Mouse (Mus musculus): ENCODE results near the gene Lmx1a. TPM values are rescaled to one million over a fixed set of nuclear protein-coding genes. Genes with fewer than 3 reads are reported as not detected.

Lmx1a gene
- polyA plus RNA-seq, 1 experiment from 2014 or later: 2.3 TPM

DNA sequence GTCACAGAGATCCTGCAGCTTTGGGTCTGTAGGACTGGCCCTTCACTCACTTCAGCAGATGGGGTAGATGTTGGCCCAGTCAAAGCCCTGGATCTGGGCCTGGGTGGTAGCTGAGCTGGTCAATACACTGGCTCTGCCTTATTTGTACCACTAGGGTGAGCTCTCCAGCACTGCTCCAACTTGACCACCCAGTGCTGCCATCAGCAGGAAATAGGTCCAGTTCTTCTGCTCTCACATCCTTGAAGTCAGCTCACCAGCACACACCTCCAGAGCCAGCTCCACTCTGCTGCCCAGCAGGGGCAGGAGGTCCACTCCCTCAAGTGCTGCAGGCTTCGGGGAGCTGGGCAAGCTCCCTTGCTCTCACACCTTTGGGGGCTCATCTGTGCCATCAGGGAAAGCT, 183.0 kb downstream of the Lmx1a start:
- Histone ChIP-seq H3K9me3 (no peaks in the 10 kb centered on the region), H3K4me3 (no peak overlapping the region), H3K9ac (no peak overlapping the region), H3K27ac (no peak overlapping the region), H3K4me2 (replicated peaks) (no peak overlapping the region), H3K36me3 (no peaks in the 10 kb centered on the region), H3K27me3 (replicated peaks) (no peaks in the 10 kb centered on the region; the same call in 1 of the 2 replicates), H3K4me1 (no peaks in the 10 kb centered on the region)
- no peak for ATAC-seq (ENCODE audit: low FRiP score, low read depth)
- WGBS: 83% methylated on average over 1 of the region's 1 CpGs

DNA sequence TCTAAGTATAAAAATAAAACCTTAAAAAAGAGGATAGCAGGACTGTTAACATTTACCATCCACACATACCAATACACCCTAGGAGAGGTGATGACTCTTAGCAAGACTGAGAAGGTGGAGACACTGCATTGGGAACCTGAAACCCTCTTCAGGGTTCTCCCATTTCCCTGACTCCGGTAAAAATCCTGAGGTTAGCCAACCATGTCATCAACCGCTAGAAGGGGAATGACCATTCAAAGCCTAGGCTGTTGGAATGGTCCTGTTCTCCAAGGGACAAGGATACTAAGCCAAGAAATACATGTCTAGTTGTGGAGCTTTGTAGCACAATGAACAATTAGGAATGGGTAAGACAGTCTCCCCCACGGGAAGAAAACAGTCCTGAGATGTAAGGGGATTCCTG, 185.1 kb downstream of the Lmx1a start:
- no peak for ATAC-seq (ENCODE audit: low FRiP score, low read depth)

DNA sequence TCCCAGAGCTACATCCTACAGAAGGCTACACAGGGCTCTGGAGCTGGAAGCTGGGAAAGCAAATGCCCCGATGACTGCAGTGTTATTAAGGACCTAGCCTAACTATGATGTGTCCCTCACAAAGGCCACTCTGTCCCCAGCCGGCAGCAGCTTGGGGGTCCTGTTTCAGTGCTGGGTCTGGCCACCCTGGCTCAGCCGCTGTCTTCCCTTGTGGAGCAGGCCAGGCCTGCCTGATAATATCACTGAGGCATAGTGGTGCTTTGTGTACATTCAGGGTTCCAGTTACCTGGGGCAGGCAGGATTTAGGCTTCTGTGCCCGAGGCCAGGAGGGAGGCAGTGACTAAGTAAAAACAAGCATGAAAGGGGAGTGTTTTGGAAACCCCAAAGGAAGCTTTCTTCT, 188.9 kb downstream of the Lmx1a start:
- no peak overlapping the region for H3K27ac ChIP-seq
- H3K4me3 ChIP-seq: no peak overlapping the region
- no peak overlapping the region for H3K4me2 ChIP-seq (replicated peaks)
- H3K9me3 ChIP-seq: no peaks in the 10 kb centered on the region
- H3K36me3 ChIP-seq: no peaks in the 10 kb centered on the region
- H3K4me1 ChIP-seq: no peaks in the 10 kb centered on the region
- no peak overlapping the region for H3K9ac ChIP-seq
- no peaks in the 10 kb centered on the region; the same call in 1 of the 2 replicates for H3K27me3 ChIP-seq (replicated peaks)
- WGBS: 75% methylated on average over 4 of the region's 4 CpGs
- ATAC-seq (ENCODE audit: low FRiP score, low read depth): no peak

More for the DNA sequence above, 185.1 kb downstream of the Lmx1a start:
- no peak overlapping the region for H3K9ac ChIP-seq
- H3K9me3 ChIP-seq: no peaks in the 10 kb centered on the region
- H3K27ac ChIP-seq: no peak overlapping the region
- no peak overlapping the region for H3K4me3 ChIP-seq
- 81% methylated on average over 3 of the region's 3 CpGs for WGBS
- H3K27me3 ChIP-seq (replicated peaks): no peaks in the 10 kb centered on the region; the same call in 1 of the 2 replicates
- no peak overlapping the region for H3K4me2 ChIP-seq (replicated peaks)
- no peaks in the 10 kb centered on the region for H3K36me3 ChIP-seq
- H3K4me1 ChIP-seq: no peaks in the 10 kb centered on the region

DNA sequence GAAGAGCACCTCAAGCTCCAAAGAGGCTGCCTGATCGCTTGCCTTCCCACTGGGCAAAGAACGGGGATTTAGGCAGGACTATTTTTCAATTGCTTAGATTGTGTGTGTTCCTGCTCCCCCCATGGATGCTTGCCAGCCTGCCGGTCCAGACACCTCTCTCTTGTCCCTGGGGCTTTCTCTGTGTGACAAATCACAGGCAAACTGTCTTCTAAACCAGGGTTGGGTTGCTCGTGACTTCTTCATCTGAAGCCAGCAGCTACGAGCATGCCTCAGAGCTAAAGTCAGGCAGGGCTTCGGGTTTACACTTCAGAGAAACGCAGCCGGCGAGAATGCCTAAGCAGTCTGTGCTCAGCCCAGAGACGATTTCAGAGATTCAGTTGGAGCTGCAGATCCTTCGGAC, 189.3 kb downstream of the Lmx1a start:
- Histone ChIP-seq H3K4me1 (no peaks in the 10 kb centered on the region), H3K4me2 (replicated peaks) (no peak overlapping the region), H3K4me3 (no peak overlapping the region), H3K36me3 (no peaks in the 10 kb centered on the region), H3K9me3 (no peaks in the 10 kb centered on the region), H3K27me3 (replicated peaks) (no peaks in the 10 kb centered on the region; the same call in 1 of the 2 replicates), H3K27ac (no peak overlapping the region), H3K9ac (no peak overlapping the region)
- ATAC-seq (ENCODE audit: low FRiP score, low read depth): no peak
- 84% methylated on average over 11 of the region's 11 CpGs for WGBS

GRCm38 (mm10) chr1:167885776-167886175, 196.7 kb downstream of the Lmx1a start:
- WGBS: 93% methylated on average over 5 of the region's 5 CpGs
- no peak for ATAC-seq (ENCODE audit: low FRiP score, low read depth)

DNA sequence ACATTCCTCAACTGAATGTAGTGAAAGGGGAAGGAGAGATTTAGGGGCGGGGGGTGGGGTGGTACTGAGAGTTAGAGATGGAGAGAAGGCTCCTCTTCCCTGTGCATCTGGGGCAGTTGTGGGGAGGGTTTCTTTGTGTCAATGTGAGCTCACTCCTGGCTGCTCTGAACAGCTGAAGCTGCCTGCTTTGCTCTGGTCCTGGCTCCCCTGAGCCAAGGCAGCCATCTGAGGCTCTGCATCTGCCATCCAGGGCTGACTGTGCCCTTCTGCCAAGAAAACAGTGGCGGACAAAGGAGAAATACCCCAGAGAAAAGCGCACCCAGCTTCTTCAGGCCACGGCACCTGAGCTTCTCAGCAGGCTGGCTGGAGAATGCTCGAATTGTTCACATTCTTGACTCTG, 199.1 kb downstream of the Lmx1a start:
- WGBS: 75% methylated on average over 5 of the region's 5 CpGs
- Histone ChIP-seq H3K27ac (no peak overlapping the region), H3K9ac (no peak overlapping the region), H3K27me3 (replicated peaks) (no peaks in the 10 kb centered on the region), H3K4me1 (0 out of 2 replicates have a peak, but pooled peaks cover 2% of the 10 kb centered on the region), H3K36me3 (no peaks in the 10 kb centered on the region), H3K4me2 (replicated peaks) (peak overlapping the region; percentile 37), H3K4me3 (no peak overlapping the region), H3K9me3 (no peaks in the 10 kb centered on the region)
- no peak for ATAC-seq (ENCODE audit: low FRiP score, low read depth)

More at GRCm38 (mm10) chr1:167885776-167886175, 196.7 kb downstream of the Lmx1a start:
- H3K27ac ChIP-seq: no peak overlapping the region
- H3K27me3 ChIP-seq (replicated peaks): no peaks in the 10 kb centered on the region
- H3K4me1 ChIP-seq: no peaks in the 10 kb centered on the region
- H3K9ac ChIP-seq: no peak overlapping the region
- H3K4me3 ChIP-seq: no peak overlapping the region
- no peak overlapping the region for H3K4me2 ChIP-seq (replicated peaks)
- H3K36me3 ChIP-seq: no peaks in the 10 kb centered on the region
- no peaks in the 10 kb centered on the region for H3K9me3 ChIP-seq

GRCm38 (mm10) chr1:167888816-167889215, 199.8 kb downstream of the Lmx1a start:
- 35% methylated on average over 9 of the region's 9 CpGs for WGBS

GRCm38 (mm10) chr1:167896234-167896633, 207.2 kb downstream of the Lmx1a start:
- Histone ChIP-seq H3K4me3 (no peak overlapping the region), H3K9ac (no peak overlapping the region), H3K9me3 (no peaks in the 10 kb centered on the region), H3K4me2 (replicated peaks) (no peak overlapping the region), H3K27ac (no peak overlapping the region), H3K36me3 (no peaks in the 10 kb centered on the region), H3K4me1 (0 out of 2 replicates have a peak, but pooled peaks cover 2% of the 10 kb centered on the region), H3K27me3 (replicated peaks) (no peaks in the 10 kb centered on the region)
- 36% methylated on average over 7 of the region's 7 CpGs for WGBS
- ATAC-seq (ENCODE audit: low FRiP score, low read depth): peak; percentile 68; the same call in 1 of the 2 replicates

More at GRCm38 (mm10) chr1:167888816-167889215, 199.8 kb downstream of the Lmx1a start:
- Histone ChIP-seq H3K36me3 (no peaks in the 10 kb centered on the region), H3K4me2 (replicated peaks) (peak overlapping the region; percentile 37), H3K4me3 (no peak overlapping the region), H3K9ac (no peak overlapping the region), H3K27ac (no peak overlapping the region), H3K9me3 (no peaks in the 10 kb centered on the region), H3K4me1 (0 out of 2 replicates have a peak, but pooled peaks cover 2% of the 10 kb centered on the region), H3K27me3 (replicated peaks) (no peaks in the 10 kb centered on the region)
- peak; percentile 78 for ATAC-seq (ENCODE audit: low FRiP score, low read depth)

Other genes starting within 250 kb of the Lmx1a start
- not detected in 2 replicates for gene Lrrc52, start 222.5 kb upstream of the Lmx1a start, polyA plus RNA-seq (2016; fragmentation: Nextera tagmentation; extraction: Ambion mirVana)
- gene Rxrg, start 90.9 kb upstream of the Lmx1a start, polyA plus RNA-seq (2016; fragmentation: Nextera tagmentation; extraction: Ambion mirVana): 12.9 and 14.1 TPM in 2 replicates

Data from neural tube, embryonic 12.5 days (tissue).